Mouse (Mus musculus) urinary bladder, postnatal 25 days (tissue): Measurements from ENCODE around the gene Ctbs.
"Not testable (repeated sequence)": the region's sequence is repeated elsewhere in the genome, so short reads cannot be mapped to it uniquely, and the experiment has no call there.

Experiments
- DNase-seq: peaks from one replicate; pipeline ENCODE4 v3.0.0; 2022; ENCODE audit warnings: low spot score

Gene Ctbs

GRCm38 (mm10) chr3:146449745-146450250 is at the start of gene Ctbs:
Gene Ctbs, plus strand, starts transcription at chr3:146449795.
- no peak for DNase-seq

GRCm38 (mm10) chr3:146403770-146404169 is 45.8 kb upstream of the Ctbs start:
- DNase-seq = no peak

- DNase-seq = peak; percentile 98
These were observed 45.0 kb upstream of the Ctbs start, which contains the start of gene Ssx2ip for GRCm38 (mm10) chr3:146404311-146405201. Gene Ssx2ip, plus strand, starts transcription at chr3:146404642.

GRCm38 (mm10) chr3:146405213-146406006 is 44.2 kb upstream of the Ctbs start:
- no peak for DNase-seq

- peak; percentile 64 for DNase-seq
These were observed 43.6 kb upstream of the Ctbs start for GRCm38 (mm10) chr3:146406007-146406341.

GRCm38 (mm10) chr3:146407086-146407721 is 42.4 kb upstream of the Ctbs start:
- no peak for DNase-seq

- no peak for DNase-seq
These were observed 39.5 kb upstream of the Ctbs start for GRCm38 (mm10) chr3:146410114-146410513.

GRCm38 (mm10) chr3:146412008-146412407 is 37.6 kb upstream of the Ctbs start:
- no peak for DNase-seq

GRCm38 (mm10) chr3:146412480-146412879 is 37.1 kb upstream of the Ctbs start:
- DNase-seq = no peak

GRCm38 (mm10) chr3:146413016-146413415 is 36.6 kb upstream of the Ctbs start:
- no peak for DNase-seq

GRCm38 (mm10) chr3:146413992-146414391 is 35.6 kb upstream of the Ctbs start:
- no peak for DNase-seq

GRCm38 (mm10) chr3:146414555-146414954 is 35.0 kb upstream of the Ctbs start:
- DNase-seq = no peak

GRCm38 (mm10) chr3:146417873-146418272 is 31.7 kb upstream of the Ctbs start:
- no peak for DNase-seq

- DNase-seq = no peak
These were observed 30.7 kb upstream of the Ctbs start for GRCm38 (mm10) chr3:146418901-146419300.

- no peak for DNase-seq
These were observed 30.1 kb upstream of the Ctbs start for GRCm38 (mm10) chr3:146419534-146419933.

- no peak for DNase-seq
These were observed 29.5 kb upstream of the Ctbs start for GRCm38 (mm10) chr3:146419992-146420537.

- no peak for DNase-seq
These were observed 27.8 kb upstream of the Ctbs start for GRCm38 (mm10) chr3:146421787-146422186.

GRCm38 (mm10) chr3:146423710-146424109 is 25.9 kb upstream of the Ctbs start:
- DNase-seq = no peak

- no peak for DNase-seq
These were observed 25.2 kb upstream of the Ctbs start for GRCm38 (mm10) chr3:146424306-146424900.

GRCm38 (mm10) chr3:146425902-146426301 is 23.7 kb upstream of the Ctbs start:
- DNase-seq = no peak

- DNase-seq = no peak
These were observed 23.1 kb upstream of the Ctbs start for GRCm38 (mm10) chr3:146426489-146426888.

GRCm38 (mm10) chr3:146433063-146433462 is 16.5 kb upstream of the Ctbs start:
- not testable (repeated sequence) for DNase-seq
